Mouse (Mus musculus) thymus, adult 2 months (tissue): ENCODE measurements at regions not wholly inside any gene's neighbourhood (a gene's known extent, or its start where the extent isn't known, plus 50 kb on each side); places are given as distances from the start of the nearest gene placed in this dataset.

Source experiments
- DNase-seq: peaks from one replicate; pipeline ENCODE4 v3.0.0; 2021
- H3K27ac ChIP-seq: fragments of 200-500 bp; 2 replicates; pipeline ENCODE4 v1.5.1; 2012; ENCODE audit warnings: low read length, control low read depth; ENCODE audit not compliant: control insufficient read depth, insufficient read depth
- H3K27me3 ChIP-seq: fragments of 200-500 bp; 2 replicates; pipeline ENCODE4 v1.6.1; 2012; ENCODE audit warnings: mild to moderate bottlenecking, low read length, moderate library complexity, mixed read lengths; ENCODE audit not compliant: control insufficient read depth, insufficient read depth
- H3K36me3 ChIP-seq: fragments of 200-500 bp; 2 replicates; pipeline ENCODE4 v1.6.1; 2012; ENCODE audit warnings: mild to moderate bottlenecking, low read length, moderate library complexity; ENCODE audit not compliant: control insufficient read depth, insufficient read depth
- H3K4me1 ChIP-seq: fragments of 200-500 bp; replicated peaks from 2 replicates; pipeline ENCODE4 v1.6.1; 2012; ENCODE audit warnings: low read length; ENCODE audit not compliant: control insufficient read depth, insufficient read depth
- H3K4me3 ChIP-seq: fragments of 200-500 bp; 2 replicates; pipeline ENCODE4 v1.5.1; 2012; ENCODE audit warnings: mild to moderate bottlenecking, low read length, control low read depth, moderate library complexity; ENCODE audit not compliant: control insufficient read depth, insufficient read depth
- CTCF ChIP-seq: fragments of 200-500 bp; IDR thresholded peaks from 2 replicates; pipeline ENCODE4 v1.5.1; 2012; ENCODE audit warnings: mild to moderate bottlenecking, control low read depth, low read length, moderate library complexity, borderline replicate concordance; ENCODE audit not compliant: control insufficient read depth, poor library complexity, insufficient read depth; ENCODE audit errors: extremely low read depth
- POLR2A ChIP-seq: fragments of 200-500 bp; IDR thresholded peaks from 2 replicates; pipeline ENCODE4 v1.6.1; 2012; ENCODE audit warnings: mild to moderate bottlenecking, low read length, control low read depth, moderate library complexity; ENCODE audit not compliant: control insufficient read depth, poor library complexity, insufficient read depth; ENCODE audit errors: extremely low read depth
- WGBS: fragments of 180-500 bp; shearing (Covaris S2); methylation state at CpG from one replicate; pipeline ENCODE4 v1.1.7; 2018; 5-methylcytosine and 5-hydroxymethylcytosine counted together

GRCm38 (mm10) chr17:14588086-14588817 is 105.8 kb downstream of the Thbs2 start:
- Histone ChIP-seq H3K4me3 (no peak overlapping the region), H3K27me3 (no peaks in the 10 kb centered on the region), H3K36me3 (no peaks in the 10 kb centered on the region), H3K27ac (no peak overlapping the region), H3K4me1 (no peaks in the 10 kb centered on the region)
- TF ChIP-seq CTCF (no peak), POLR2A (no peak)
- DNase-seq: no peak
- WGBS: 93% methylated on average over 12 of the region's 12 CpGs

GRCm38 (mm10) chr17:14579671-14580070 is 114.4 kb downstream of the Thbs2 start:
- no peaks in the 10 kb centered on the region for H3K27me3 ChIP-seq
- no peak overlapping the region for H3K4me3 ChIP-seq
- H3K36me3 ChIP-seq: no peaks in the 10 kb centered on the region
- TF ChIP-seq POLR2A: no peak
- TF ChIP-seq CTCF: no peak
- WGBS: 79% methylated on average over 3 of the region's 3 CpGs
- DNase-seq: no peak
- no peak overlapping the region for H3K27ac ChIP-seq
- H3K4me1 ChIP-seq: no peaks in the 10 kb centered on the region

GRCm38 (mm10) chr17:14578721-14579120 is 115.3 kb downstream of the Thbs2 start:
- H3K4me3 ChIP-seq: no peak overlapping the region
- H3K27me3 ChIP-seq: no peaks in the 10 kb centered on the region
- 85% methylated on average over 1 of the region's 1 CpGs for WGBS
- H3K36me3 ChIP-seq: no peaks in the 10 kb centered on the region
- no peak for DNase-seq
- TF ChIP-seq CTCF (no peak), POLR2A (no peak)
- no peaks in the 10 kb centered on the region for H3K4me1 ChIP-seq
- no peak overlapping the region for H3K27ac ChIP-seq

DNA sequence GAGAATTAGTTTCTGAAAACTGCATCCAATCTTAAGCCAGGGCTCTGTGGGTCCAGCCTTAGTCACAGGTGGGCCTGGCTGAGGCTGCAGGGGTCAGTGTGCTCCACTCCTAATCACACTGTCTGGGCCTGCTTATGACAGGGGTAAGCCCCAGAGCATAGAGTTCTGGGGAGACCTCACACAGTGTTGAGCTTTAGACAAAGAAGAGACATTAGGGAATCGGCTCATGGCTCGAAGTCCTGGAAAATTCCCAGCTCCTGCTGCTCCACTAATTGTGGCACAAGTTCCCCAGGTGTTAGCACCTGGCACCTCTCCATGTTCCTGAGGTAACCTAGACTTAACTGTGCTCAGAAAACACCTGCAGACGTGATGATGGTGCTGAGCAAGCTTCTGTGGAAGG is 115.8 kb downstream of the Thbs2 start:
- no peak for DNase-seq

DNA sequence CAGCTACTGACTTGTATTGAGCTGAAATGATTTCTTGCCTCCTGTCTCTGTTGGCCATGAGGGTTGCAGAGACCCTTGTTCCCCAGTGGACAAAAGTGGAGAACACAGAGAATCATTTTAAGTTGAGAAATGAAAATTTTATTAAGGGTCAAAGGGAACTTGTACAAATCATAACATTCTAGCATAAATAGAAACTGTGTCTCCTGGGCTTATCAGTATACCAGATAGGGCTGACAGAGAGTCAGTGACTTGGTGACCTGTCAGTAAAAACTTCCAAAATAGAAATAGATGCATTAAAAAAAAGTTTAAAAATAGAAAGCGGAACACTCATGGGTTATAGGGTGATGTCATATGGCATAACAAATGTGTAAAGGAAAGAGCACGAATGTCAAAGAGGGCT is 117.9 kb downstream of the Thbs2 start:
- no peaks in the 10 kb centered on the region for H3K4me1 ChIP-seq
- 66% methylated on average over 2 of the region's 2 CpGs for WGBS
- H3K36me3 ChIP-seq: no peaks in the 10 kb centered on the region
- TF ChIP-seq CTCF (no peak), POLR2A (no peak)
- no peaks in the 10 kb centered on the region for H3K27me3 ChIP-seq
- no peak overlapping the region for H3K27ac ChIP-seq
- no peak overlapping the region for H3K4me3 ChIP-seq
- DNase-seq: no peak

More for the DNA sequence above, 115.8 kb downstream of the Thbs2 start:
- Histone ChIP-seq H3K4me3 (no peak overlapping the region), H3K27me3 (no peaks in the 10 kb centered on the region), H3K4me1 (no peaks in the 10 kb centered on the region), H3K27ac (no peak overlapping the region), H3K36me3 (no peaks in the 10 kb centered on the region)
- TF ChIP-seq POLR2A (no peak), CTCF (no peak)
- WGBS: 72% methylated on average over 3 of the region's 3 CpGs

- no peak overlapping the region for H3K27ac ChIP-seq
- no peaks in the 10 kb centered on the region for H3K4me1 ChIP-seq
- H3K27me3 ChIP-seq: no peaks in the 10 kb centered on the region
- no peak overlapping the region for H3K4me3 ChIP-seq
- TF ChIP-seq POLR2A (no peak), CTCF (no peak)
- no peaks in the 10 kb centered on the region for H3K36me3 ChIP-seq
- no peak for DNase-seq
- 88% methylated on average over 7 of the region's 7 CpGs for WGBS
Measured at GRCm38 (mm10) chr17:14571143-14571542, 122.9 kb downstream of the Thbs2 start.
